Mouse (Mus musculus) megakaryocyte, embryonic 14.5 days (primary cell): Measurements from ENCODE around the gene Cask.

Experiments
- FLI1 ChIP-seq: IDR thresholded peaks from 2 replicates; pipeline ENCODE4 v1.6.1; 2012; ENCODE audit warnings: low read length, inconsistent platforms, mixed read lengths
- GATA1 ChIP-seq: IDR thresholded peaks from 3 replicates; pipeline ENCODE4 v1.6.1; 2012; ENCODE audit warnings: mixed read lengths, low read length, inconsistent platforms, borderline replicate concordance

GRCm38 (mm10) chrX:13502862-13503375, 348.2 kb downstream of the Cask start:
- TF ChIP-seq GATA1 (no peak), FLI1 (no peak)
